15 mouse cellular contexts compared by ENCODE assay signal in genomic region chr9:64612121-64612983, GRCm38 (mm10).
DNase-seq lines count a peak whose midpoint lies in the region; ATAC-seq lines count a peak whose summit lies in the region.
"Had no signal": no experiment of that assay in that cellular context is flagged by ENCODE, and none has a peak within 500 bp of the region (broad histone marks: within the 10 kb centered on the region; RNA-seq: fewer than 3 reads in every experiment).

No protein-coding gene starts in this region.

- ATAC-seq in embryonic facial prominence, embryonic 14.5 days (ENCODE audit: low read depth): no peak
- peak; percentile 60; the same call in 1 of the 2 replicates for ATAC-seq in forebrain, embryonic 12.5 days (ENCODE audit: low FRiP score)
- no peak for ATAC-seq in kidney, embryonic 14.5 days (ENCODE audit: low FRiP score, low TSS enrichment)
- ATAC-seq: lung, postnatal 0 days had no signal

- H3K27ac ChIP-seq in embryonic facial prominence, embryonic 14.5 days (replicated peaks; ENCODE audit: low read depth, low read length): no peak overlapping the region
- no peak overlapping the region for H3K27ac ChIP-seq in embryonic facial prominence, embryonic 10.5 days (replicated peaks)
- peak overlapping the region; percentile 67 for H3K27ac ChIP-seq in forebrain, embryonic 12.5 days
- no peak overlapping the region for H3K27ac ChIP-seq in kidney, embryonic 14.5 days (ENCODE audit: low read depth, low read length)
- H3K27ac ChIP-seq: gastrocnemius, adult 2 months; kidney, embryonic 15.5 days had no signal

- peak; percentile 30 for DNase-seq in embryonic facial prominence, embryonic 14.5 days (ENCODE audit: low spot score)
- no peak for DNase-seq in embryonic facial prominence, embryonic 10.5 days (ENCODE audit: low spot score)
- DNase-seq in MN1 (ENCODE audit: low spot score): peak; percentile 46
- peak; percentile 54 to 63 for DNase-seq in layer of hippocampus, postnatal 14 days (ENCODE audit: low spot score in 2 of 2)
- DNase-seq in heart, adult 18-20 months: no peak
- DNase-seq in adrenal gland, postnatal 10 days: no peak
- DNase-seq: gastrocnemius, adult 2 months; heart, postnatal 14 days; spleen, adult 18-20 months; thymus, postnatal 25 days had no signal

- H3K27me3 ChIP-seq in embryonic facial prominence, embryonic 14.5 days (replicated peaks; ENCODE audit: control insufficient read depth, insufficient read depth, low read length): no peaks in the 10 kb centered on the region
- peaks cover 32% of the 10 kb centered on the region for H3K27me3 ChIP-seq in embryonic facial prominence, embryonic 10.5 days (replicated peaks; ENCODE audit: low read depth, poor library complexity, severe bottlenecking)
- H3K27me3 ChIP-seq in forebrain, embryonic 12.5 days: peaks cover 72% of the 10 kb centered on the region
- H3K27me3 ChIP-seq in kidney, embryonic 14.5 days (ENCODE audit: control insufficient read depth, insufficient read depth, low read length): peaks cover 4% of the 10 kb centered on the region; the same call in 1 of the 2 replicates

- H3K4me3 ChIP-seq in embryonic facial prominence, embryonic 14.5 days (ENCODE audit: low read depth, low read length): no peak overlapping the region
- no peak overlapping the region for H3K4me3 ChIP-seq in embryonic facial prominence, embryonic 10.5 days
- no peak overlapping the region for H3K4me3 ChIP-seq in forebrain, embryonic 12.5 days (replicated peaks)
- no peak overlapping the region for H3K4me3 ChIP-seq in kidney, embryonic 14.5 days (ENCODE audit: low read length)
- H3K4me3 ChIP-seq: gastrocnemius, adult 2 months; kidney, embryonic 15.5 days; limb, embryonic 10.5 days had no signal

- no peaks in the 10 kb centered on the region for H3K9me3 ChIP-seq in embryonic facial prominence, embryonic 14.5 days (ENCODE audit: control insufficient read depth, low read length)
- no peaks in the 10 kb centered on the region for H3K9me3 ChIP-seq in embryonic facial prominence, embryonic 10.5 days
- H3K9me3 ChIP-seq in forebrain, embryonic 12.5 days: no peaks in the 10 kb centered on the region
- H3K9me3 ChIP-seq in kidney, embryonic 14.5 days (ENCODE audit: control insufficient read depth, low read length): no peaks in the 10 kb centered on the region
- H3K9me3 ChIP-seq: kidney, embryonic 15.5 days; limb, embryonic 10.5 days had no signal

- 17% methylated on average over 7 of the region's 7 CpGs for WGBS in embryonic facial prominence, embryonic 14.5 days
- 18% methylated on average over 7 of the region's 7 CpGs for WGBS in embryonic facial prominence, embryonic 10.5 days
- WGBS in forebrain, embryonic 12.5 days: 5% methylated on average over 7 of the region's 7 CpGs
- WGBS in kidney, embryonic 14.5 days: 22% methylated on average over 7 of the region's 7 CpGs

- no peak overlapping the region for H3K4me2 ChIP-seq in embryonic facial prominence, embryonic 14.5 days (ENCODE audit: low read depth, low read length)
- H3K4me2 ChIP-seq in forebrain, embryonic 12.5 days: peak overlapping the region; percentile 29
- H3K4me2 ChIP-seq in kidney, embryonic 14.5 days (replicated peaks; ENCODE audit: low read depth, low read length): no peak overlapping the region
- H3K4me2 ChIP-seq: kidney, embryonic 15.5 days had no signal

- H3K9ac ChIP-seq in embryonic facial prominence, embryonic 14.5 days (ENCODE audit: low read depth, low read length): no peak overlapping the region
- H3K9ac ChIP-seq in forebrain, embryonic 12.5 days: no peak overlapping the region
- H3K9ac ChIP-seq in kidney, embryonic 14.5 days (ENCODE audit: low read depth, low read length): no peak overlapping the region
- H3K9ac ChIP-seq: kidney, embryonic 15.5 days had no signal

- H3K4me1 ChIP-seq in embryonic facial prominence, embryonic 14.5 days (ENCODE audit: control insufficient read depth, insufficient read depth, low read length): no peaks in the 10 kb centered on the region
- peaks cover 9% of the 10 kb centered on the region for H3K4me1 ChIP-seq in embryonic facial prominence, embryonic 10.5 days
- peaks cover 42% of the 10 kb centered on the region for H3K4me1 ChIP-seq in forebrain, embryonic 12.5 days
- peaks cover 3% of the 10 kb centered on the region; the same call in 1 of the 2 replicates for H3K4me1 ChIP-seq in kidney, embryonic 14.5 days (ENCODE audit: control insufficient read depth, insufficient read depth, low read length)

- H3K36me3 ChIP-seq in embryonic facial prominence, embryonic 14.5 days (ENCODE audit: control insufficient read depth, insufficient read depth, low read length): no peaks in the 10 kb centered on the region
- H3K36me3 ChIP-seq in embryonic facial prominence, embryonic 10.5 days (replicated peaks): no peaks in the 10 kb centered on the region
- H3K36me3 ChIP-seq in forebrain, embryonic 12.5 days (replicated peaks): no peaks in the 10 kb centered on the region
- H3K36me3 ChIP-seq in kidney, embryonic 14.5 days (ENCODE audit: control insufficient read depth, insufficient read depth, low read length): no peaks in the 10 kb centered on the region
- H3K36me3 ChIP-seq: kidney, embryonic 15.5 days; limb, embryonic 10.5 days had no signal

Comparison
In these comparisons a context has a peak if more than half of its experiments do, and no peak if none do; other contexts are left out.
1. DNase-seq: peak in embryonic facial prominence, embryonic 14.5 days (single experiment), MN1 (single experiment) and layer of hippocampus, postnatal 14 days (2 of 2); none in embryonic facial prominence, embryonic 10.5 days (single experiment), heart, adult 18-20 months (0 of 2) and adrenal gland, postnatal 10 days (single experiment).